Mouse (Mus musculus): ENCODE measurements around the gene Gstm2.

The Gstm2 gene

DNA sequence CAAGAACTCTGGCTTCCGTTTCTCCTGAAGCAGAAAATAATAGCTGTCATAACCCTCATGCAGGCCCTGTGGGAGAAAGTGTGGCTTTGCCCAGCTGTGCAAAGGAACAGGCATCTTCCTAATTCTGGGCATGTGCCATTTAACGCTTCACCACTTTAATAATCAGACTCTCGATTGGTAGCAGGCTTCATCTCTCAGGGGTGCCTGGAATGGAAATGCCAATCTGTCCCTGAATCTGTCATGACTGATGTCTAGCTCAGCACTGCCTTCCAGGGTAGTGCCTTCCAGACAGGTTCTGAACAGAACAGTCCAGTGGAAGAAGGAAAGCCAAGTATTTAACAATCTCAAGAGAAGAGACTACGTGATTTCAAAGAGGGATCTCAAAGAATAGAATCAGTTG is 45.0 kb downstream of the Gstm2 start:
- in situ Hi-C loops (cut with MboI, MseI): no loop called here

DNA sequence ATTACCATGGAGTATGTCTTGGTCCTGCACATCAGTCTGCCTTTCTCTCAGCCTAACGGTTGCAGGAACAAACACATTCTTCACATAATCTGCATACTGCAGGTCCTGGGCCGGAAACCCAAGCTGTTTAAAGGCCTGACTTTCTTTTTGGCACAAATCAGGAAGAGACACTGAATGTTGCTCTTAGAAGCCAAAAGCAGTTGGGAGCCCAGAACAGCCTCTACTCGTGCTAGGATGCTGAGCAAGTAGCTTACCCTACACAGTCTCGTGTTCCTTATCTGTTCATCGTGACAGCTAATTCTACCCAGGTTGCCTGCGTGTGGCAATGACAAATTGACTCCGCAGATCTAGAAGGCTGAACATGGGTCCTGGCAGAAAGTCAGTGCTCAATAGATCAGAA is 45.7 kb downstream of the Gstm2 start:
- in situ Hi-C loops (cut with MboI, MseI): no loop called here

DNA sequence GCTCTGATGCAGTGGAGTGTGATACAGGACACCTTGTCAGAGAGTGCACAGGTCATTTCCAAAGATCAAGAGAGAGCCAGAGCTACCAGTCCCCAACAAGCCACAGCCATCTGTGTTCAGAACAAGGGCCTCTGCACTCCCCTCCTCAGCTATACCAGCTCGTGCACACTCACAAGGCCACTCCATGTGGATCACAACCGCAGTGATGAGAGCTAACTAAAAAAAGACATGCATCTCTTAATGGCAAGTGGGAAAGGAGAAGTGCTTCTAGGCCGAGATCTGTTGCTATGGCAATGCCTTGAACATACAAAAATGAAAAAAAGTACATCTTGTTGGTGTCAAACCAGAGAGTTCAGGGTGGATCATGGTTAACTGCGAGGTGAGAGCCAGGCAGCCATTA is 46.4 kb downstream of the Gstm2 start:
- in situ Hi-C loops (cut with MboI, MseI): no loop called here

DNA sequence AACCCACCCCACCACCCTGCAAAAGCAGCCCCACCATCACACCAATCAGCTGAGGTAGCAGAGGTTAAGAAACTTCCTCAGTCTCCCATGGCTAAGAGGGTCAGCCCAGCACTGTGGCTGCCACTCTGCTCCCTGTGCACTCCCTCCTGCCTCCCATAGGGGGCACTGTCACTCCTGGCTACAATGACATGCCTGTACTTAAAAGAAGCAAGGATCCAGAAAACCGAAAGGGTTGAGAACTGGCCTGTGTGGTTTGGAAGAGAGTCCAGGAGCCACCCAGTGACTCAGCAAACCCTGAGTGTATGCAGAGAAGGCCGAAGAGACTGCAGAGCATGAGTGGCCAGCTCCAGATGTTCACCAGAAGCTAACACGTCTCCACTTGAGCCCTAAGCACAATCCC is 46.9 kb downstream of the Gstm2 start:
- in situ Hi-C loops (cut with MboI, MseI): no loop called here

DNA sequence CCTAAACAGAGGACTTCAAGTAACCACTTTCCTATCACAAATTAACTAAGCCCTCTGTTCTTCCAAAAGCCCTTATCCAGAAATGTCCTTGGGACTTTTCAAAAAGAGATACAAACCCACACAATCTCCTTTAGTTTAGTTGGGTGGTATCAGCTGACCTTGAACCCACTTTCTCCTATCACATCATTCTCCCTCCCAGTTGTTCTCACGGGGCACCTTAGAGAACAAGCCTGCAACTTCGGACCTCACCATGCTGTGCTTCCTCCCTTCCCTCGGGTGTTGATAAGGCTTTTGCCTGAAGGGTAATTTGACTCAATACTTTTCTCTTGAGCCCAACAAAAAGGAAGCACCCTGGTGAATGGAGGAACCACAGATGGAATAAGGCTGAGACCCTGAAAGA is 50.4 kb downstream of the Gstm2 start:
- in situ Hi-C loops (cut with MboI, MseI): no loop called here

DNA sequence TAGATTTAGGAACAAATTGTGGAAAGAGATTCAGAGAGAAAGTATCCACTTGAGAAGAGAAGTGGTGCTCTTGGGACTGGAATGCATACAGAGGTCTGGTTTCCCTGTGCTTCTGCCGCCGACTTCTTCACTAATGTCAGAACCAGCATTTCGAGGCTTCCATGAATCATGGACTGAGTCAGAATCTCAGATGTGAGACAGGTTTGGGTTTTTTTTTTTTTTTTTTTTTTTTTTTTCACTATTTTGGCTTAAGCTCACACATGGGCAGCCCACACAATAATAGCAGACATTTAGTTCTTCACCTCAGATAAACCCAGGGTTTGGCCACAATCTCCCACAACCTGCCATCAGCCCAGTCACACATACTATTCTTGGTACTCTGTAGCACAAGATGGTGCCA is 51.0 kb downstream of the Gstm2 start:
- in situ Hi-C loops (cut with MboI, MseI): no loop called here

DNA sequence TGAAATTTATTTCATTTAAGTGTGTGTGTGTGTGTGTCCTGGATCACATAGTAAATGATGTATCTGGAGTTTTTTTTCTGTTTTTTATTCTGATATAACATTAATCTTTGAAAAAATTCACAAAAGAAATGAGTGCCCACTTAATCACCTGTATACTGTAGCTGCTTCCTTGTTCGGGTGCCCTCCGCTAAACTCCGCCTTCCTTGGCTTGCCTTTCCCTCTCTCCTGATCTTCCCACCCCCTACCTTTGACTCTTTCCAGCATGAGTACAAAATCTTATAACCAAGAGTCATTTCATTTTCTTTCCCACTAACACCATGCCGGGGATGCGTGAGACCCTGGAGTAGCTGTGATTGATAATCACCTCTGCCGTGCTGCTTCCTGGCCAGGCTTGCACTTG is 54.1 kb downstream of the Gstm2 start:
- in situ Hi-C loops (cut with MboI, MseI): loop anchor here (5.0 kb wide), 1 partner anchor 220 kb away; the partner anchor contains the start of gene Gpr61

Measured in T-helper 2 cell (primary cell).